Mouse (Mus musculus) hindbrain, embryonic 13.5 days (tissue): ENCODE results near the gene Krt33b. TPM values are rescaled to one million over a fixed set of nuclear protein-coding genes. Genes with fewer than 3 reads are reported as not detected.

Source experiments
- ATAC-seq: fragments of 200-750 bp; cut with Nextera tagmentation; 2 replicates; pipeline ENCODE4 v1.8.0; 2017; ENCODE audit warnings: moderate TSS enrichment; ENCODE audit not compliant: low FRiP score
- H3K27ac ChIP-seq: fragments of 300-500 bp; sonication (generic); 2 replicates; pipeline ENCODE4 v1.5.1; 2015; ENCODE audit warnings: inconsistent platforms, mild to moderate bottlenecking, moderate library complexity
- H3K27me3 ChIP-seq: fragments of 300-500 bp; sonication (generic); 2 replicates; pipeline ENCODE4 v1.6.1; 2015; ENCODE audit warnings: mild to moderate bottlenecking, inconsistent platforms
- H3K36me3 ChIP-seq: fragments of 300-500 bp; sonication (generic); 2 replicates; pipeline ENCODE4 v1.6.1; 2015; ENCODE audit warnings: mild to moderate bottlenecking, inconsistent platforms
- H3K4me1 ChIP-seq: fragments of 300-500 bp; sonication (generic); replicated peaks from 2 replicates; pipeline ENCODE4 v1.6.1; 2015; ENCODE audit warnings: inconsistent platforms
- H3K4me2 ChIP-seq: fragments of 300-500 bp; sonication (generic); 2 replicates; pipeline ENCODE4 v1.6.1; 2015; ENCODE audit warnings: inconsistent platforms, mild to moderate bottlenecking, moderate library complexity
- H3K4me3 ChIP-seq: fragments of 300-500 bp; sonication (generic); 2 replicates; pipeline ENCODE4 v1.5.1; 2015; ENCODE audit warnings: mild to moderate bottlenecking, inconsistent platforms
- H3K9ac ChIP-seq: fragments of 300-500 bp; sonication (generic); 2 replicates; pipeline ENCODE4 v1.6.1; 2015; ENCODE audit warnings: mild to moderate bottlenecking, inconsistent platforms
- H3K9me3 ChIP-seq: fragments of 300-500 bp; sonication (generic); 2 replicates; pipeline ENCODE4 v1.6.1; 2016; ENCODE audit warnings: inconsistent platforms
- WGBS: fragments of 180-500 bp; shearing (Covaris S2); methylation state at CpG from one replicate; pipeline ENCODE4 v1.1.7; 2015; 5-methylcytosine and 5-hydroxymethylcytosine counted together
- polyA plus RNA-seq: library from polyadenylated mRNA; unstranded; fragments of >200 nt; fragmentation: Nextera tagmentation; extraction: Ambion mirVana; gene quantifications from 2 replicates; pipeline ENCODE4 v1.2.1, GENCODE M21; 2015

Krt33b gene
- polyA plus RNA-seq, 1 experiment from 2014 or later, result not detected

DNA sequence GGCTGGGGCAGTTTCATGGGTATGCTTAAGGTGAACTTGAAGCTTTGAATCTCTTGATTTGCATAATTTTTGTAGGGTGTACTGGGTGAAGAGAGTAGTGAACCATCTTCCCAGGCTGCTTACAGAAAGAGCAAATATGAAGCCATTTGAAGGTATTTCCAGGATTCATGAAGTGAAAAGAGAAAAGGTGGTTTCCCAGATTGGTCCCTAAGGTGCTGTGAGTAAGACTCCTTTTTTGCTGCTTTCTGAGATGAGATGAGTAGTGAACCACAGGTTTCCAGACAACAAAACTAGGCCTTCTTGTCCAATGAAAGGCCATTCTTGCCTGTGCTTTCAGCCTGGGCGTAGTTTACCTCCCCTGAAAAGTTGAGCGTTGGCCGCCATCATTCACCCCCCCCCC lies 41.1 kb downstream of the Krt33b start:
- H3K27ac ChIP-seq, result no peak overlapping the region
- peaks cover 11% of the 10 kb centered on the region; the same call in 1 of the 2 replicates for H3K27me3 ChIP-seq
- no peak overlapping the region for H3K9ac ChIP-seq
- H3K9me3 ChIP-seq, result no peaks in the 10 kb centered on the region
- no peaks in the 10 kb centered on the region for H3K36me3 ChIP-seq
- no peak overlapping the region for H3K4me3 ChIP-seq
- no peak for ATAC-seq
- 95% methylated on average over 3 of the region's 3 CpGs for WGBS
- H3K4me1 ChIP-seq, result peaks cover 7% of the 10 kb centered on the region
- H3K4me2 ChIP-seq, result no peak overlapping the region

DNA sequence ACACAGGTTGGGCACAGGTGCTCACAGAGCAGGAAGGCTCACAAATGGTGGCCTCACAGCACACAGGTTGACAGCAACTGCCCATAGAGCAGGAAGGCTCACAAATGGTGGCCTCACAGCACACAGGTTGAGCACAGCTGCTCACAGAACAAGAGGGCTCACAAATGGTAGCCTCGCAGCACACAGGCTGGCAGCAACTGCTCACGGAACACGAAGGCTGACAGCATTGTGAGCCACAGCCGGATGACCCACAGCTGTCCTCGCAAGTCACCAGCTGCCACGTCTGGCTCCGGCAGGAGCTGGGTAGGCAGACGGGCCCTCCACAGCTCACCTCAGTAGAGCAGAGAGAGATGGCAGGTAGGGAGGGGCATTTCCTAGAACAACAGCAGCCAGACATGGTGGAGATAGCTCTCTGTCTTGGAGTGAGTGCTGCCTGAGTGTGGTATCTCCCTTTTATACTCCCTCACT lies 43.5 kb downstream of the Krt33b start, which contains the start of gene Krtap16-1:
Gene Krtap16-1 (minus strand): TSS at position 418 of the 468 bp plus-strand sequence.
- ATAC-seq, result no peak
- 84% methylated on average over 8 of the region's 8 CpGs for WGBS

DNA sequence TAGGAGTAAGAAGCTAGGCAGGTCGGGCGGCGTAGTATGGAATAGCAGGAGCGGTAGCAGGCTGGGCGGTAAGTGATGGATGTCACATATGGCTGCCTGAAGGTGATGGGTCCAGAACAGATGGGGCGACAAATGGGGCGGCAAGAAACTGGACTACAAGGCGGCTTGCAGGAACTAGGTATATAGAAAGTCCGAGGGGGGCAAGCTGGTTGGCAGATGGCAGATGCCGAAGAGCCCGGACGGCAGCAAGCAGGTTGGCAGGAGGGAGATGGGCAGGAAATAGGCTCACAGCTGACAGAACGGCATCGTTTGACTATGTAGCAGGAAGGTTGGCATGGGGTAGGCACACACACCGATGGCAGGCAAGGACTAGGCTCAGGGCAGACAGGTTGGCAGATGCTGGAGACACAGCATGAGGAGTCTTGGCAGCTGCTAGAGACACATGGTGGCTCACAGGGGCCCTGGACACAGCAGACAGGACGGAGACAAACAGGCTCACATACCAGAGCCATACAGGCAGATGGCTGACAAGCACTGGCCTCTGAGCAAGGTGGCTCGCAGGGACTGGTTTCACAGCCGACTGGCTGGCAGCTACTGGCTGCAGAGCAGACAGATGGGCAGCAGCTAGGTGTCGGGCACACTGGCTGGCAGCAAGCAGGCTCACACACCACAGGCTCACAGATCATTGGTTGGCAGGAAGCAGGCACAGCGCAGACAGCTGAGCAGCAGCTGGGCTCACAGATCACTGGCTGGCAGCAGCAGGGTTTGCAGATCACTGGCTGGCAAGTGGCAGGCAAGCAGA lies 44.2 kb downstream of the Krt33b start:
- Histone ChIP-seq H3K27me3 (no peaks in the 10 kb centered on the region), H3K4me2 (peak overlapping the region; percentile 19; the same call in 1 of the 2 replicates), H3K36me3 (no peaks in the 10 kb centered on the region), H3K4me1 (peaks cover 4% of the 10 kb centered on the region), H3K27ac (peak overlapping the region; percentile 62), H3K4me3 (no peak overlapping the region), H3K9me3 (no peaks in the 10 kb centered on the region), H3K9ac (0 out of 2 replicates have a peak overlapping the region, but pooled peaks have one; percentile 43)
- WGBS, result 77% methylated on average over 20 of the region's 20 CpGs
- peak; percentile 91 for ATAC-seq

More for the DNA sequence above, 43.5 kb downstream of the Krt33b start, which contains the start of gene Krtap16-1:
- H3K36me3 ChIP-seq, result no peaks in the 10 kb centered on the region
- peak within 1 kb of the TSS; percentile 62 for H3K27ac ChIP-seq
- no peak within 1 kb of the TSS for H3K4me3 ChIP-seq
- no peaks in the 10 kb centered on the region for H3K9me3 ChIP-seq
- peak within 1 kb of the TSS; percentile 19; the same call in 1 of the 2 replicates for H3K4me2 ChIP-seq
- H3K9ac ChIP-seq, result 0 out of 2 replicates have a peak within 1 kb of the TSS, but pooled peaks have one; percentile 43
- H3K4me1 ChIP-seq, result peaks cover 4% of the 10 kb centered on the region
- H3K27me3 ChIP-seq, result no peaks in the 10 kb centered on the region

DNA sequence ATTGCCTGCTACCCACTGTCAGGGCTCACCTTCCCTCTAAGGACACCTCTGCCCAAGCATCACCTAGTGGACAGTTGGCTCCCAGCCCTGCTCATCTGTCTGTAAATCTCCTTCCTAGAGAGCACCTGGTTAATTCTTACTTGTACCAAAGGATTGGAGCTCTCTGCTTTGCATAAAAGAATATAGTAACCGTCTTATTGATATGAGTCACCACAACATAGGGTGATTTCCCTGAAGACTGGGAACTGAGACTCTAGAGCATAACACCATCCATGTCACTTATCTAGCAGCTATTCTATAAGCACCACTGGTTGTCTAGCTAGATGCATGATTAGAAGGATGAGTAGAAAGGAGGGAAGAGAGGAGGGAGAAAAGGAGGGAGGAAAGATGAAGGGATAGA lies 46.2 kb downstream of the Krt33b start:
- H3K9ac ChIP-seq, result no peak overlapping the region
- H3K9me3 ChIP-seq, result no peaks in the 10 kb centered on the region
- H3K4me1 ChIP-seq, result peaks cover 4% of the 10 kb centered on the region
- H3K27me3 ChIP-seq, result no peaks in the 10 kb centered on the region
- H3K4me2 ChIP-seq, result no peak overlapping the region
- no peak for ATAC-seq
- WGBS, result 97% methylated on average over 1 of the region's 1 CpGs
- no peaks in the 10 kb centered on the region for H3K36me3 ChIP-seq
- H3K27ac ChIP-seq, result no peak overlapping the region
- H3K4me3 ChIP-seq, result no peak overlapping the region

DNA sequence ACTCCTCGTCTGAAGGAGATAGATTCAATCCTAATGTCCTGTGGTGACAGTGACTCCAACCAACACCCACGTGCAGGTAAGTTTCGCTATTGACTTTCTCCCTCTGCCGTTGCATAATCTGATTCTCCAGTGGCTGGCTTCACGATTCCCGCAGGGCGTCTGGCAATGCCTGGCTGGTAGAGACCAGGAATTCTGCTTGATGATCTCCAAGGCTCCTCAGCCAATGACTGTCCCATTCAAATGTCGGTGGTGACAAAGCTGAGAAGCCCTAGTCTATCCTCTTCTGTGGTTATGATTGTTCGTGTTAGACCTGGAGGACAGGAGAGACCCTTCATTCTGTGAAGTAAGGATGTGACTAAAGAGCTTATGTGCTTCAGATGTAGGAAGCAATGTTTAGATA lies 46.9 kb downstream of the Krt33b start:
- Histone ChIP-seq H3K4me1 (peaks cover 4% of the 10 kb centered on the region), H3K4me2 (no peak overlapping the region), H3K36me3 (no peaks in the 10 kb centered on the region), H3K9ac (no peak overlapping the region), H3K27ac (no peak overlapping the region), H3K4me3 (no peak overlapping the region), H3K9me3 (no peaks in the 10 kb centered on the region), H3K27me3 (no peaks in the 10 kb centered on the region)
- ATAC-seq, result no peak
- WGBS, result 93% methylated on average over 9 of the region's 9 CpGs

DNA sequence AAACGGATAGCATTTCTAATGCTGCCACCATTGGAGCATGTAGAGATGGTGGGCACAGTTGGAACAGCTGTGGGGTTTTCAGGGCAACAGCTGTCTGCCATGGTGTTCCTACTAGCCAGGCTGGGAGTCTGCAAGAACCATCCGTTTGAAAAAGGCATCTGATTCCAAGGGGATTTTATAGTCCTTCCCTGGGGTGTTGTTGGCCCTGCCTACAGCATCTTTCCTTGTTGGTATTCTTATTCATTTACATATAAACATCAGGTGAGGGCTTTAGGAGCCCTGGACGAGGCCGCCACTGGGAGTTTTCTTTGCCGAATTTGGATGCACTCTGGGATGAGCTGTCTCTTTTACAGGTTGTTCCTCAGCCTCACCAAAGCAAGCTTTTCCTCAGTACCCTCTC lies 50.7 kb downstream of the Krt33b start, which contains the start of gene Krtap29-1:
Gene Krtap29-1 (minus strand): TSS at position 101 of the 400 bp plus-strand sequence.
- no peak for ATAC-seq
- no peak within 1 kb of the TSS for H3K9ac ChIP-seq
- no peak within 1 kb of the TSS for H3K4me2 ChIP-seq
- no peaks in the 10 kb centered on the region for H3K9me3 ChIP-seq
- H3K4me1 ChIP-seq, result no peaks in the 10 kb centered on the region
- WGBS, result 75% methylated on average over 5 of the region's 5 CpGs
- no peaks in the 10 kb centered on the region for H3K36me3 ChIP-seq
- no peak within 1 kb of the TSS for H3K4me3 ChIP-seq
- H3K27ac ChIP-seq, result no peak within 1 kb of the TSS
- no peaks in the 10 kb centered on the region for H3K27me3 ChIP-seq

Other genes starting within 250 kb of the Krt33b start
- gene Krtap4-8, start 249.2 kb downstream of the Krt33b start, polyA plus RNA-seq, result not detected in 2 replicates
- gene Krtap4-9, start 244.7 kb downstream of the Krt33b start, polyA plus RNA-seq, result not detected in 2 replicates
- gene Gm11596, start 236.4 kb downstream of the Krt33b start, polyA plus RNA-seq, result not detected in 2 replicates
- not detected in 2 replicates for gene Gm11569, start 230.9 kb downstream of the Krt33b start, polyA plus RNA-seq
- gene Gm11554, start 225.4 kb downstream of the Krt33b start, polyA plus RNA-seq, result not detected in 2 replicates
- not detected in 2 replicates for gene Krtap4-13, start 220.0 kb downstream of the Krt33b start, polyA plus RNA-seq
- gene Gm11564, start 214.2 kb downstream of the Krt33b start, polyA plus RNA-seq, result not detected in 2 replicates
- not detected in 2 replicates for gene 2300003K06Rik, start 191.8 kb downstream of the Krt33b start, polyA plus RNA-seq
- not detected in 2 replicates for gene Krtap4-16, start 178.3 kb downstream of the Krt33b start, polyA plus RNA-seq
- gene Gm11568, start 172.0 kb downstream of the Krt33b start, polyA plus RNA-seq, result not detected in 2 replicates
- gene Gm11559, start 165.4 kb downstream of the Krt33b start, polyA plus RNA-seq, result not detected in 2 replicates
- not detected in 2 replicates for gene Krtap9-1, start 156.5 kb downstream of the Krt33b start, polyA plus RNA-seq
- not detected in 2 replicates for gene Gm11567, start 150.7 kb downstream of the Krt33b start, polyA plus RNA-seq
- not detected in 2 replicates for gene Krtap31-1, start 121.9 kb downstream of the Krt33b start, polyA plus RNA-seq
- gene Gm11565, start 115.1 kb downstream of the Krt33b start, polyA plus RNA-seq, result not detected in 2 replicates
- not detected in 2 replicates for gene Krtap31-2, start 93.6 kb downstream of the Krt33b start, polyA plus RNA-seq
- not detected in 2 replicates for gene Krtap9-5, start 81.4 kb downstream of the Krt33b start, polyA plus RNA-seq
- gene Krtap29-1, start 50.8 kb downstream of the Krt33b start, polyA plus RNA-seq, result not detected in 2 replicates
- gene Krtap16-1, start 43.3 kb downstream of the Krt33b start, polyA plus RNA-seq, result 0.09 and 0.13 TPM in 2 replicates
- 0.45 TPM in 1 of 2 replicates, not detected in the other for gene Krtap17-1, start 35.9 kb downstream of the Krt33b start, polyA plus RNA-seq
- gene Krt33a, start 13.7 kb downstream of the Krt33b start, polyA plus RNA-seq, result not detected in 2 replicates
- not detected in 2 replicates for gene Krt34, start 11.7 kb upstream of the Krt33b start, polyA plus RNA-seq
- gene Krt31, start 20.7 kb upstream of the Krt33b start, polyA plus RNA-seq, result not detected in 2 replicates
- not detected in 2 replicates for gene Krt32, start 58.4 kb upstream of the Krt33b start, polyA plus RNA-seq
- gene Krt35, start 66.4 kb upstream of the Krt33b start, polyA plus RNA-seq, result not detected in 2 replicates
- not detected in 2 replicates for gene Krt36, start 75.8 kb upstream of the Krt33b start, polyA plus RNA-seq
- gene Krt13, start 91.7 kb upstream of the Krt33b start, polyA plus RNA-seq, result 0.57 TPM in 1 of 2 replicates, not detected in the other
- gene Krt15, start 106.1 kb upstream of the Krt33b start, polyA plus RNA-seq, result 0.22 and 1.2 TPM in 2 replicates
- 1.00 and 1.2 TPM in 2 replicates for gene Krt19, start 118.8 kb upstream of the Krt33b start, polyA plus RNA-seq
- gene Krt9, start 163.4 kb upstream of the Krt33b start, polyA plus RNA-seq, result not detected in 2 replicates
- gene Krt14, start 177.7 kb upstream of the Krt33b start, polyA plus RNA-seq, result 0.12 and 0.39 TPM in 2 replicates
- not detected in 2 replicates for gene Krt16, start 219.0 kb upstream of the Krt33b start, polyA plus RNA-seq
- gene Krt17, start 231.2 kb upstream of the Krt33b start, polyA plus RNA-seq, result 0.17 TPM in 1 of 2 replicates, not detected in the other
- gene Krt42, start 240.0 kb upstream of the Krt33b start, polyA plus RNA-seq, result not detected in 2 replicates